Mouse (Mus musculus) hindbrain, embryonic 13.5 days (tissue): ENCODE data around the gene Ciao2a. TPM values are rescaled to one million over a fixed set of nuclear protein-coding genes. Genes with fewer than 3 reads are reported as not detected.

Source experiments
- ATAC-seq: fragments of 200-750 bp; cut with Nextera tagmentation; 2 replicates; pipeline ENCODE4 v1.8.0; 2017; ENCODE audit warnings: moderate TSS enrichment; ENCODE audit not compliant: low FRiP score
- H3K27ac ChIP-seq: fragments of 300-500 bp; sonication (generic); 2 replicates; pipeline ENCODE4 v1.5.1; 2015; ENCODE audit warnings: inconsistent platforms, mild to moderate bottlenecking, moderate library complexity
- H3K27me3 ChIP-seq: fragments of 300-500 bp; sonication (generic); 2 replicates; pipeline ENCODE4 v1.6.1; 2015; ENCODE audit warnings: mild to moderate bottlenecking, inconsistent platforms
- H3K36me3 ChIP-seq: fragments of 300-500 bp; sonication (generic); 2 replicates; pipeline ENCODE4 v1.6.1; 2015; ENCODE audit warnings: mild to moderate bottlenecking, inconsistent platforms
- H3K4me1 ChIP-seq: fragments of 300-500 bp; sonication (generic); replicated peaks from 2 replicates; pipeline ENCODE4 v1.6.1; 2015; ENCODE audit warnings: inconsistent platforms
- H3K4me2 ChIP-seq: fragments of 300-500 bp; sonication (generic); 2 replicates; pipeline ENCODE4 v1.6.1; 2015; ENCODE audit warnings: inconsistent platforms, mild to moderate bottlenecking, moderate library complexity
- H3K4me3 ChIP-seq: fragments of 300-500 bp; sonication (generic); 2 replicates; pipeline ENCODE4 v1.5.1; 2015; ENCODE audit warnings: mild to moderate bottlenecking, inconsistent platforms
- H3K9ac ChIP-seq: fragments of 300-500 bp; sonication (generic); 2 replicates; pipeline ENCODE4 v1.6.1; 2015; ENCODE audit warnings: mild to moderate bottlenecking, inconsistent platforms
- H3K9me3 ChIP-seq: fragments of 300-500 bp; sonication (generic); 2 replicates; pipeline ENCODE4 v1.6.1; 2016; ENCODE audit warnings: inconsistent platforms
- WGBS: fragments of 180-500 bp; shearing (Covaris S2); methylation state at CpG from one replicate; pipeline ENCODE4 v1.1.7; 2015; 5-methylcytosine and 5-hydroxymethylcytosine counted together
- polyA plus RNA-seq: library from polyadenylated mRNA; unstranded; fragments of >200 nt; fragmentation: Nextera tagmentation; extraction: Ambion mirVana; gene quantifications from 2 replicates; pipeline ENCODE4 v1.2.1, GENCODE M21; 2015

The Ciao2a gene
- polyA plus RNA-seq, 1 experiment from 2014 or later, result 94.1 TPM

- H3K4me2 ChIP-seq, result peak overlapping the region; percentile 73
- no peaks in the 10 kb centered on the region for H3K9me3 ChIP-seq
- H3K9ac ChIP-seq, result peak overlapping the region; percentile 91
- peak overlapping the region; percentile 95 for H3K27ac ChIP-seq
- WGBS, result 16% methylated on average over 5 of the region's 5 CpGs
- peaks cover 51% of the 10 kb centered on the region for H3K4me1 ChIP-seq
- no peak for ATAC-seq
- H3K36me3 ChIP-seq, result no peaks in the 10 kb centered on the region
- no peaks in the 10 kb centered on the region for H3K27me3 ChIP-seq
- H3K4me3 ChIP-seq, result peak overlapping the region; percentile 84
Measured at GRCm38 (mm10) chr9:66123648-66124047, 2.8 kb upstream of the Ciao2a start.

- peak overlapping the region; percentile 95 for H3K27ac ChIP-seq
- H3K4me2 ChIP-seq, result peak overlapping the region; percentile 73
- peaks cover 51% of the 10 kb centered on the region for H3K4me1 ChIP-seq
- H3K36me3 ChIP-seq, result no peaks in the 10 kb centered on the region
- peak overlapping the region; percentile 84 for H3K4me3 ChIP-seq
- under 1% methylated on average over 12 of the region's 12 CpGs for WGBS
- H3K27me3 ChIP-seq, result no peaks in the 10 kb centered on the region
- peak; percentile 34 for ATAC-seq
- no peaks in the 10 kb centered on the region for H3K9me3 ChIP-seq
- peak overlapping the region; percentile 91 for H3K9ac ChIP-seq
Measured at GRCm38 (mm10) chr9:66124111-66124531, 2.3 kb upstream of the Ciao2a start.

- H3K4me2 ChIP-seq, result peak overlapping the region; percentile 73
- no peaks in the 10 kb centered on the region for H3K9me3 ChIP-seq
- H3K27me3 ChIP-seq, result no peaks in the 10 kb centered on the region
- H3K36me3 ChIP-seq, result no peaks in the 10 kb centered on the region
- peak overlapping the region; percentile 84 for H3K4me3 ChIP-seq
- peak overlapping the region; percentile 91 for H3K9ac ChIP-seq
- peak; percentile 97 for ATAC-seq
- H3K4me1 ChIP-seq, result peaks cover 51% of the 10 kb centered on the region
- 13% methylated on average over 33 of the region's 33 CpGs for WGBS
- H3K27ac ChIP-seq, result peak overlapping the region; percentile 95
Measured at GRCm38 (mm10) chr9:66124681-66125542, 1.5 kb upstream of the Ciao2a start.

- peak overlapping the region; percentile 72 for H3K4me2 ChIP-seq
- peak overlapping the region; percentile 62 for H3K4me3 ChIP-seq
- peak overlapping the region; percentile 95 for H3K27ac ChIP-seq
- H3K27me3 ChIP-seq, result no peaks in the 10 kb centered on the region
- 0 out of 2 replicates have a peak, but pooled peaks cover 2% of the 10 kb centered on the region for H3K36me3 ChIP-seq
- ATAC-seq, result no peak
- 63% methylated on average over 12 of the region's 12 CpGs for WGBS
- H3K9me3 ChIP-seq, result no peaks in the 10 kb centered on the region
- no peak overlapping the region for H3K9ac ChIP-seq
- H3K4me1 ChIP-seq, result peaks cover 46% of the 10 kb centered on the region
Measured at GRCm38 (mm10) chr9:66125543-66126455, 612 bp upstream of the Ciao2a start.

GRCm38 (mm10) chr9:66127193-66127546, 759 bp downstream of the Ciao2a start:
- Histone ChIP-seq H3K36me3 (0 out of 2 replicates have a peak, but pooled peaks cover 3% of the 10 kb centered on the region), H3K27me3 (no peaks in the 10 kb centered on the region), H3K9ac (peak overlapping the region; percentile 76), H3K27ac (peak overlapping the region; percentile 95), H3K4me3 (peak overlapping the region; percentile 62), H3K9me3 (no peaks in the 10 kb centered on the region), H3K4me2 (peak overlapping the region; percentile 72), H3K4me1 (peaks cover 42% of the 10 kb centered on the region)
- 58% methylated on average over 6 of the region's 6 CpGs for WGBS
- 0 out of 2 replicates have a peak, but pooled peaks have one; percentile 0 for ATAC-seq

- Histone ChIP-seq H3K36me3 (peaks cover 11% of the 10 kb centered on the region), H3K9ac (no peak overlapping the region), H3K9me3 (no peaks in the 10 kb centered on the region), H3K4me1 (peaks cover 36% of the 10 kb centered on the region), H3K27me3 (no peaks in the 10 kb centered on the region), H3K4me3 (no peak overlapping the region; the same call in 1 of the 2 replicates), H3K27ac (no peak overlapping the region), H3K4me2 (peak overlapping the region; percentile 72)
- 93% methylated on average over 4 of the region's 4 CpGs for WGBS
- ATAC-seq, result no peak
Measured at GRCm38 (mm10) chr9:66127884-66128283, 1.5 kb downstream of the Ciao2a start.

GRCm38 (mm10) chr9:66131466-66131865, 5.1 kb downstream of the Ciao2a start:
- Histone ChIP-seq H3K9me3 (no peaks in the 10 kb centered on the region), H3K4me3 (no peak overlapping the region), H3K9ac (no peak overlapping the region), H3K4me1 (peaks cover 13% of the 10 kb centered on the region), H3K27ac (no peak overlapping the region), H3K36me3 (peaks cover 38% of the 10 kb centered on the region), H3K4me2 (no peak overlapping the region), H3K27me3 (no peaks in the 10 kb centered on the region)
- 89% methylated on average over 2 of the region's 2 CpGs for WGBS
- no peak for ATAC-seq

- H3K36me3 ChIP-seq, result peaks cover 74% of the 10 kb centered on the region
- H3K9ac ChIP-seq, result no peak overlapping the region
- H3K27ac ChIP-seq, result no peak overlapping the region
- WGBS, result 55% methylated on average over 4 of the region's 4 CpGs
- no peak overlapping the region for H3K4me3 ChIP-seq
- H3K4me1 ChIP-seq, result no peaks in the 10 kb centered on the region
- no peaks in the 10 kb centered on the region for H3K27me3 ChIP-seq
- no peak for ATAC-seq
- H3K4me2 ChIP-seq, result no peak overlapping the region
- no peaks in the 10 kb centered on the region for H3K9me3 ChIP-seq
Measured at GRCm38 (mm10) chr9:66135967-66136366, 9.6 kb downstream of the Ciao2a start.

GRCm38 (mm10) chr9:66138193-66138592, 11.8 kb downstream of the Ciao2a start:
- H3K9ac ChIP-seq, result no peak overlapping the region
- H3K27ac ChIP-seq, result no peak overlapping the region
- 88% methylated on average over 7 of the region's 7 CpGs for WGBS
- no peak overlapping the region for H3K4me2 ChIP-seq
- H3K27me3 ChIP-seq, result no peaks in the 10 kb centered on the region
- H3K9me3 ChIP-seq, result no peaks in the 10 kb centered on the region
- H3K36me3 ChIP-seq, result peaks cover 63% of the 10 kb centered on the region
- no peaks in the 10 kb centered on the region for H3K4me1 ChIP-seq
- no peak overlapping the region for H3K4me3 ChIP-seq
- ATAC-seq, result no peak

GRCm38 (mm10) chr9:66142265-66142664, 15.9 kb downstream of the Ciao2a start:
- Histone ChIP-seq H3K4me2 (no peak overlapping the region), H3K4me1 (no peaks in the 10 kb centered on the region), H3K9ac (no peak overlapping the region), H3K27me3 (no peaks in the 10 kb centered on the region), H3K4me3 (no peak overlapping the region), H3K36me3 (peaks cover 31% of the 10 kb centered on the region), H3K27ac (no peak overlapping the region), H3K9me3 (no peaks in the 10 kb centered on the region)
- WGBS, result 79% methylated on average over 1 of the region's 1 CpGs
- no peak for ATAC-seq

- no peaks in the 10 kb centered on the region for H3K4me1 ChIP-seq
- no peaks in the 10 kb centered on the region for H3K9me3 ChIP-seq
- no peak overlapping the region for H3K4me3 ChIP-seq
- H3K36me3 ChIP-seq, result peaks cover 14% of the 10 kb centered on the region
- H3K4me2 ChIP-seq, result no peak overlapping the region
- H3K9ac ChIP-seq, result no peak overlapping the region
- 7% methylated on average over 6 of the region's 6 CpGs for WGBS
- H3K27me3 ChIP-seq, result no peaks in the 10 kb centered on the region
- ATAC-seq, result no peak
- no peak overlapping the region for H3K27ac ChIP-seq
Measured at GRCm38 (mm10) chr9:66144248-66144647, 17.8 kb downstream of the Ciao2a start.

- no peak overlapping the region for H3K4me2 ChIP-seq
- H3K36me3 ChIP-seq, result no peaks in the 10 kb centered on the region
- H3K27ac ChIP-seq, result no peak overlapping the region
- no peak for ATAC-seq
- peaks cover 4% of the 10 kb centered on the region; the same call in 1 of the 2 replicates for H3K27me3 ChIP-seq
- H3K4me1 ChIP-seq, result no peaks in the 10 kb centered on the region
- no peak overlapping the region for H3K4me3 ChIP-seq
- no peak overlapping the region for H3K9ac ChIP-seq
- no peaks in the 10 kb centered on the region for H3K9me3 ChIP-seq
Measured at GRCm38 (mm10) chr9:66146141-66146540, 19.7 kb downstream of the Ciao2a start.
